Mouse (Mus musculus) liver, embryonic 16.5 days (tissue): ENCODE measurements around the gene Zfp292. TPM values are rescaled to one million over a fixed set of nuclear protein-coding genes. Genes with fewer than 3 reads are reported as not detected.

ENCODE experiments used
- polyA plus RNA-seq: library from polyadenylated mRNA; unstranded; fragments of >200 nt; fragmentation: Nextera tagmentation; extraction: Ambion mirVana; gene quantifications from 2 replicates; pipeline ENCODE4 v1.2.1, GENCODE M21; 2015

Zfp292 gene
- polyA plus RNA-seq, 1 experiment from 2014 or later = 4.5 TPM

Other genes starting within 250 kb of the Zfp292 start
- gene Slc35a1, start 195.5 kb downstream of the Zfp292 start, polyA plus RNA-seq = 15.1 and 15.3 TPM in 2 replicates
- not detected in 2 replicates for gene Cfap206, start 152.8 kb downstream of the Zfp292 start, polyA plus RNA-seq
- not detected in 2 replicates for gene Gm136, start 126.7 kb downstream of the Zfp292 start, polyA plus RNA-seq
- gene Smim8, start 104.5 kb downstream of the Zfp292 start, polyA plus RNA-seq = 22.5 and 25.4 TPM in 2 replicates
- 0.14 TPM in 1 of 2 replicates, not detected in the other for gene Cga, start 10.8 kb upstream of the Zfp292 start, polyA plus RNA-seq